Mouse (Mus musculus) heart, embryonic 16.5 days (tissue): ENCODE data around the gene Tal1. TPM values are rescaled to one million over a fixed set of nuclear protein-coding genes. Genes with fewer than 3 reads are reported as not detected.

ENCODE experiments used
- ATAC-seq: fragments of 200-750 bp; cut with Nextera tagmentation; replicated peaks from 2 replicates; pipeline ENCODE4 v1.8.0; 2017; ENCODE audit warnings: moderate number of reproducible peaks; ENCODE audit not compliant: insufficient read depth, low FRiP score; ENCODE audit errors: extremely low read depth
- H3K27ac ChIP-seq: fragments of 300-500 bp; sonication (generic); 2 replicates; pipeline ENCODE4 v1.5.1; 2014; ENCODE audit warnings: mild to moderate bottlenecking, low read length, control low read depth, moderate library complexity
- H3K27me3 ChIP-seq: fragments of 300-500 bp; sonication (generic); 2 replicates; pipeline ENCODE4 v1.6.1; 2014; ENCODE audit warnings: low read length, mixed read lengths; ENCODE audit not compliant: control insufficient read depth, insufficient read depth
- H3K36me3 ChIP-seq: fragments of 300-500 bp; sonication (generic); 2 replicates; pipeline ENCODE4 v1.6.1; 2014; ENCODE audit not compliant: control insufficient read depth, insufficient read depth
- H3K4me1 ChIP-seq: fragments of 300-500 bp; sonication (generic); 2 replicates; pipeline ENCODE4 v1.6.1; 2014; ENCODE audit warnings: low read length, mixed read lengths; ENCODE audit not compliant: control insufficient read depth, insufficient read depth
- H3K4me2 ChIP-seq: fragments of 300-500 bp; sonication (generic); 2 replicates; pipeline ENCODE4 v1.6.1; 2014; ENCODE audit warnings: low read depth, mild to moderate bottlenecking, control low read depth, low read length
- H3K4me3 ChIP-seq: fragments of 300-500 bp; sonication (generic); 2 replicates; pipeline ENCODE4 v1.5.1; 2014; ENCODE audit warnings: mild to moderate bottlenecking, control low read depth, low read length
- H3K9ac ChIP-seq: fragments of 300-500 bp; sonication (generic); 2 replicates; pipeline ENCODE4 v1.6.1; 2014; ENCODE audit warnings: low read length, control low read depth
- H3K9me3 ChIP-seq: fragments of 300-500 bp; sonication (generic); replicated peaks from 2 replicates; pipeline ENCODE4 v1.6.1; 2016; ENCODE audit warnings: low read length; ENCODE audit not compliant: control insufficient read depth
- WGBS: fragments of 180-500 bp; shearing (Covaris S2); extraction: QIAGEN DNeasy Blood & Tissue Kit; methylation state at CpG from one replicate; pipeline ENCODE4 v1.1.7; 2014; 5-methylcytosine and 5-hydroxymethylcytosine counted together
- polyA plus RNA-seq: library from polyadenylated mRNA; unstranded; fragments of >200 nt; fragmentation: Nextera tagmentation; extraction: Ambion mirVana; gene quantifications from 2 replicates; pipeline ENCODE4 v1.2.1, GENCODE M21; 2015

Tal1 gene
- polyA plus RNA-seq, result 0.89 and 1.3 TPM in 2 replicates

GRCm38 (mm10) chr4:115056371-115056920 lies at the start of gene Tal1:
Gene Tal1, plus strand, starts transcription at chr4:115056426.
- Histone ChIP-seq H3K4me2 (peak within 1 kb of the TSS; percentile 71), H3K9ac (peak within 1 kb of the TSS; percentile 65), H3K36me3 (no peaks in the 10 kb centered on the region), H3K27ac (peak within 1 kb of the TSS; percentile 80), H3K27me3 (peaks cover 66% of the 10 kb centered on the region), H3K4me1 (peaks cover 12% of the 10 kb centered on the region), H3K4me3 (peak within 1 kb of the TSS; percentile 56), H3K9me3 (no peaks in the 10 kb centered on the region)
- 1% methylated on average over 60 of the region's 60 CpGs for WGBS
- ATAC-seq, result peak; percentile 21

- Histone ChIP-seq H3K27ac (no peak overlapping the region), H3K4me1 (no peaks in the 10 kb centered on the region), H3K4me3 (no peak overlapping the region), H3K4me2 (no peak overlapping the region), H3K9me3 (no peaks in the 10 kb centered on the region), H3K9ac (no peak overlapping the region), H3K36me3 (peaks cover 31% of the 10 kb centered on the region), H3K27me3 (no peaks in the 10 kb centered on the region)
- no peak for ATAC-seq
- 86% methylated on average over 3 of the region's 3 CpGs for whole genome bisulfite sequencing
Measured at GRCm38 (mm10) chr4:115014276-115014675, 42.0 kb upstream of the Tal1 start.

GRCm38 (mm10) chr4:115019997-115020396 lies 36.2 kb upstream of the Tal1 start:
- Histone ChIP-seq H3K9ac (no peak overlapping the region), H3K4me2 (no peak overlapping the region), H3K9me3 (no peaks in the 10 kb centered on the region), H3K36me3 (peaks cover 35% of the 10 kb centered on the region), H3K27ac (no peak overlapping the region), H3K4me1 (no peaks in the 10 kb centered on the region), H3K4me3 (no peak overlapping the region), H3K27me3 (no peaks in the 10 kb centered on the region)
- 91% methylated on average over 3 of the region's 3 CpGs for WGBS
- no peak for ATAC-seq

- peaks cover 17% of the 10 kb centered on the region for H3K36me3 ChIP-seq
Measured at GRCm38 (mm10) chr4:115035043-115035442, 21.2 kb upstream of the Tal1 start.

GRCm38 (mm10) chr4:115038242-115038641 lies 18.0 kb upstream of the Tal1 start:
- 43% methylated on average over 4 of the region's 4 CpGs for WGBS
- H3K27me3 ChIP-seq, result no peaks in the 10 kb centered on the region
- H3K27ac ChIP-seq, result no peak overlapping the region

More at GRCm38 (mm10) chr4:115035043-115035442, 21.2 kb upstream of the Tal1 start:
- Histone ChIP-seq H3K27ac (no peak overlapping the region), H3K9me3 (no peaks in the 10 kb centered on the region), H3K4me3 (no peak overlapping the region), H3K4me2 (no peak overlapping the region), H3K4me1 (no peaks in the 10 kb centered on the region), H3K27me3 (no peaks in the 10 kb centered on the region), H3K9ac (no peak overlapping the region)
- 78% methylated on average over 6 of the region's 6 CpGs for WGBS
- ATAC-seq, result no peak

GRCm38 (mm10) chr4:115045621-115046020 lies 10.6 kb upstream of the Tal1 start:
- ATAC-seq, result no peak
- no peak overlapping the region for H3K27ac ChIP-seq
- H3K27me3 ChIP-seq, result peaks cover 18% of the 10 kb centered on the region
- H3K4me2 ChIP-seq, result no peak overlapping the region
- WGBS, result 73% methylated on average over 3 of the region's 3 CpGs
- peaks cover 19% of the 10 kb centered on the region for H3K36me3 ChIP-seq
- H3K4me1 ChIP-seq, result no peaks in the 10 kb centered on the region
- H3K4me3 ChIP-seq, result no peak overlapping the region
- no peaks in the 10 kb centered on the region for H3K9me3 ChIP-seq
- no peak overlapping the region for H3K9ac ChIP-seq

More at GRCm38 (mm10) chr4:115038242-115038641, 18.0 kb upstream of the Tal1 start:
- Histone ChIP-seq H3K4me2 (no peak overlapping the region), H3K4me1 (no peaks in the 10 kb centered on the region), H3K36me3 (peaks cover 32% of the 10 kb centered on the region), H3K9me3 (no peaks in the 10 kb centered on the region), H3K4me3 (no peak overlapping the region), H3K9ac (no peak overlapping the region)
- no peak for ATAC-seq

GRCm38 (mm10) chr4:115047750-115048149 lies 8.5 kb upstream of the Tal1 start:
- Histone ChIP-seq H3K36me3 (no peaks in the 10 kb centered on the region), H3K27me3 (peaks cover 32% of the 10 kb centered on the region), H3K4me2 (no peak overlapping the region), H3K9me3 (no peaks in the 10 kb centered on the region), H3K4me3 (no peak overlapping the region), H3K9ac (no peak overlapping the region), H3K4me1 (peaks cover 6% of the 10 kb centered on the region), H3K27ac (no peak overlapping the region)
- WGBS, result 4% methylated on average over 5 of the region's 5 CpGs
- ATAC-seq, result no peak; the same call in 1 of the 2 replicates

- no peak for ATAC-seq
- H3K27me3 ChIP-seq, result peaks cover 37% of the 10 kb centered on the region
- H3K9ac ChIP-seq, result no peak overlapping the region
Measured at GRCm38 (mm10) chr4:115048190-115048589, 8.0 kb upstream of the Tal1 start.

GRCm38 (mm10) chr4:115051245-115051644 lies 5.0 kb upstream of the Tal1 start:
- Histone ChIP-seq H3K27ac (no peak overlapping the region), H3K27me3 (peaks cover 59% of the 10 kb centered on the region), H3K4me2 (no peak overlapping the region), H3K36me3 (no peaks in the 10 kb centered on the region), H3K4me1 (peaks cover 10% of the 10 kb centered on the region), H3K9ac (no peak overlapping the region), H3K9me3 (no peaks in the 10 kb centered on the region), H3K4me3 (no peak overlapping the region)
- no peak for ATAC-seq
- whole genome bisulfite sequencing, result 81% methylated on average over 5 of the region's 5 CpGs

More at GRCm38 (mm10) chr4:115048190-115048589, 8.0 kb upstream of the Tal1 start:
- Histone ChIP-seq H3K36me3 (no peaks in the 10 kb centered on the region), H3K9me3 (no peaks in the 10 kb centered on the region), H3K4me3 (no peak overlapping the region), H3K27ac (no peak overlapping the region), H3K4me1 (peaks cover 10% of the 10 kb centered on the region), H3K4me2 (no peak overlapping the region)
- 57% methylated on average over 8 of the region's 8 CpGs for whole genome bisulfite sequencing
